Mouse (Mus musculus) E14TG2a.4 (cell line): ENCODE data around the gene Wwox.
A peak's percentile ranks its signal among the peaks of the same experiment; 100 is the strongest.

Experiments used
- H3K27me3 ChIP-seq: 2 replicates; pipeline ENCODE4 v1.6.1; 2014; ENCODE audit warnings: low read length, control low read depth; ENCODE audit not compliant: insufficient read depth
- H3K36me3 ChIP-seq: 2 replicates; pipeline ENCODE4 v1.6.1; 2014; ENCODE audit warnings: low read length, control low read depth; ENCODE audit not compliant: insufficient read depth
- H3K4me1 ChIP-seq: replicated peaks from 2 replicates; pipeline ENCODE4 v1.6.1; 2014; ENCODE audit warnings: low read depth, low read length, control low read depth
- H3K4me3 ChIP-seq: replicated peaks from 2 replicates; pipeline ENCODE4 v1.5.1; 2014; ENCODE audit warnings: mild to moderate bottlenecking, low read length
- H3K9me3 ChIP-seq: 2 replicates; pipeline ENCODE4 v1.6.1; 2014; ENCODE audit warnings: low read length, control low read depth
- CTCF ChIP-seq: conservative IDR thresholded peaks from 2 replicates; pipeline ENCODE4 v1.5.1; 2014; ENCODE audit warnings: low read length
- NANOG ChIP-seq: IDR thresholded peaks from 2 replicates; pipeline ENCODE4 v1.6.1; 2014; ENCODE audit warnings: borderline replicate concordance, low read length, mixed read lengths
- POU5F1 ChIP-seq: IDR thresholded peaks from 2 replicates; pipeline ENCODE4 v1.6.1; 2014; ENCODE audit warnings: low read length, borderline replicate concordance

The Wwox gene

GRCm38 (mm10) chr8:115156142-115156541 is 716.7 kb downstream of the Wwox start:
- no peak overlapping the region for H3K4me3 ChIP-seq
- no peak for TF ChIP-seq CTCF
- TF ChIP-seq POU5F1: no peak
- TF ChIP-seq NANOG: no peak
- peaks cover 48% of the 10 kb centered on the region for H3K4me1 ChIP-seq
- no peaks in the 10 kb centered on the region for H3K36me3 ChIP-seq
- peaks cover 30% of the 10 kb centered on the region for H3K27me3 ChIP-seq
- no peaks in the 10 kb centered on the region for H3K9me3 ChIP-seq

GRCm38 (mm10) chr8:115157977-115158720 is 718.7 kb downstream of the Wwox start:
- peaks cover 57% of the 10 kb centered on the region for H3K4me1 ChIP-seq

DNA sequence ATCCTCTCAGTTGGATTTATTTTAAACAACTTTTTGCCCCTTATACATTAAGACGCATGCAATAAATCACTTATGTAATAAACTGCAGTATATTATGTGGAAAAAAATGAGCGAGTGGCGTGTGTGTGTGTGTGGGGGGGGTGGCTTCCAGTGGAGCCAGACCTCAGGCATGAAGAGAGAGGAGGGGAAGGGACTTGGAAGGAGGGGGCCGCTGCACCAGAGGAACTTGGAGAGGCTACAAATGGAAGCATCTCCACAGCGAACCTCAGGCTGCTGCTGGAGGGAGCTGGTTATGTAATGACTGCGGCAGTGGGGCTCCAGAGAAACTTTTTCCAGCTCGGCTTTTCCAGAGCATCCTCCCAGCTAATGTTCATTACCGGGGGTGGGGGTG is 719.3 kb downstream of the Wwox start:
- Histone ChIP-seq H3K36me3 (no peaks in the 10 kb centered on the region), H3K9me3 (no peaks in the 10 kb centered on the region), H3K27me3 (peaks cover 40% of the 10 kb centered on the region), H3K4me3 (no peak overlapping the region), H3K4me1 (peaks cover 57% of the 10 kb centered on the region)
- TF ChIP-seq NANOG: no peak
- TF ChIP-seq CTCF: no peak
- TF ChIP-seq POU5F1: no peak

More at GRCm38 (mm10) chr8:115157977-115158720, 718.7 kb downstream of the Wwox start:
- no peak overlapping the region for H3K4me3 ChIP-seq
- H3K36me3 ChIP-seq: no peaks in the 10 kb centered on the region
- peaks cover 37% of the 10 kb centered on the region for H3K27me3 ChIP-seq
- no peak; the same call in 1 of the 2 replicates for TF ChIP-seq NANOG
- H3K9me3 ChIP-seq: no peaks in the 10 kb centered on the region

- Histone ChIP-seq H3K4me3 (0 out of 2 replicates have a peak overlapping the region, but pooled peaks have one; percentile 26), H3K9me3 (no peaks in the 10 kb centered on the region), H3K27me3 (peaks cover 45% of the 10 kb centered on the region), H3K4me1 (peaks cover 57% of the 10 kb centered on the region), H3K36me3 (no peaks in the 10 kb centered on the region)
- TF ChIP-seq POU5F1 (no peak), CTCF (no peak), NANOG (no peak)
These were observed 719.8 kb downstream of the Wwox start for GRCm38 (mm10) chr8:115159208-115159607.

- H3K27me3 ChIP-seq: peaks cover 49% of the 10 kb centered on the region
- TF ChIP-seq NANOG (no peak), POU5F1 (no peak), CTCF (no peak; the same call in 1 of the 2 replicates)
- no peaks in the 10 kb centered on the region for H3K36me3 ChIP-seq
- H3K4me1 ChIP-seq: peaks cover 60% of the 10 kb centered on the region
- H3K4me3 ChIP-seq: no peak overlapping the region
- no peaks in the 10 kb centered on the region for H3K9me3 ChIP-seq
These were observed 720.4 kb downstream of the Wwox start for GRCm38 (mm10) chr8:115159711-115160374.

GRCm38 (mm10) chr8:115160407-115160806 is 721.0 kb downstream of the Wwox start:
- no peaks in the 10 kb centered on the region for H3K36me3 ChIP-seq
- H3K4me3 ChIP-seq: no peak overlapping the region
- TF ChIP-seq POU5F1 (no peak), CTCF (no peak; the same call in 1 of the 2 replicates), NANOG (no peak)
- H3K9me3 ChIP-seq: no peaks in the 10 kb centered on the region
- H3K4me1 ChIP-seq: peaks cover 62% of the 10 kb centered on the region
- H3K27me3 ChIP-seq: peaks cover 53% of the 10 kb centered on the region

- TF ChIP-seq POU5F1 (no peak), CTCF (no peak), NANOG (no peak)
- peaks cover 59% of the 10 kb centered on the region for H3K27me3 ChIP-seq
- H3K9me3 ChIP-seq: no peaks in the 10 kb centered on the region
- H3K4me3 ChIP-seq: no peak overlapping the region
- H3K4me1 ChIP-seq: peaks cover 67% of the 10 kb centered on the region
- no peaks in the 10 kb centered on the region for H3K36me3 ChIP-seq
These were observed 722.1 kb downstream of the Wwox start for GRCm38 (mm10) chr8:115161520-115161919.

- Histone ChIP-seq H3K9me3 (no peaks in the 10 kb centered on the region), H3K27me3 (peaks cover 44% of the 10 kb centered on the region), H3K4me1 (peaks cover 41% of the 10 kb centered on the region), H3K4me3 (no peak overlapping the region), H3K36me3 (no peaks in the 10 kb centered on the region)
- TF ChIP-seq CTCF: no peak
- TF ChIP-seq NANOG: no peak
- no peak for TF ChIP-seq POU5F1
These were observed 725.4 kb downstream of the Wwox start for GRCm38 (mm10) chr8:115164872-115165271.

DNA sequence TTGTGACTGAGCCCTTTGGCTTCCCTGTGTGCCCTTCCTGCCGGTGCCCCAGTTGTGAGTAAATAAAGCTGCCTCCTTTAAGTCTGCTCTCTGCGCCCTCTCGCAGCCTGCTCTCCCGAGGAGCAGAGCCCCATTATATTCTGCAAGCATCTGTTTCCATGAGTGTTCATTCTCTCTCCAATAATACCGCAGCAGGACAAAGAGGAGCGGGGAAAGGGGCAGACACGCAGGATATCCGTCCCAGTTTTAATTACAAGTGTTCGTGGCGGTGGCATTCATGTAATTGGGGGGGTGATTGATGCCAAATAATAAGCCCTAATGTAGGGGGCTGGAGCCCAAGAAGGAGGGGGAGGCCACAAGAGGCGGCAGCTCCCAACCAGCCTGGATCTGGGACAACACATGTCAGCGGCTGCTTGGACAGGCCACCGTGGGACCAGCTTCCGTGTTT is 734.2 kb downstream of the Wwox start:
- Histone ChIP-seq H3K36me3 (no peaks in the 10 kb centered on the region), H3K27me3 (no peaks in the 10 kb centered on the region), H3K9me3 (no peaks in the 10 kb centered on the region), H3K4me3 (no peak overlapping the region), H3K4me1 (no peaks in the 10 kb centered on the region)
- TF ChIP-seq CTCF: no peak
- no peak for TF ChIP-seq POU5F1
- no peak for TF ChIP-seq NANOG
